Mouse (Mus musculus): ENCODE measurements around the gene Mtf1. TPM values are rescaled to one million over a fixed set of nuclear protein-coding genes. Genes with fewer than 3 reads are reported as not detected.

Mtf1 gene
- 10.9 and 11.2 TPM in 2 replicates for polyA plus RNA-seq (2015; fragmentation: Nextera tagmentation; extraction: Ambion mirVana)

- Histone ChIP-seq H3K4me1 (peaks cover 12% of the 10 kb centered on the region), H3K4me2 (replicated peaks) (peak within 1 kb of the TSS; percentile 82), H3K9ac (peak within 1 kb of the TSS; percentile 63), H3K9me3 (replicated peaks) (no peaks in the 10 kb centered on the region), H3K36me3 (peaks cover 54% of the 10 kb centered on the region), H3K27ac (replicated peaks) (peak within 1 kb of the TSS; percentile 96), H3K27me3 (no peaks in the 10 kb centered on the region), H3K4me3 (replicated peaks) (peak within 1 kb of the TSS; percentile 68)
- peak; percentile 75 for ATAC-seq (ENCODE audit: insufficient number of reproducible peaks, low FRiP score, low TSS enrichment, low read depth)
- WGBS: 3% methylated on average over 21 of the region's 21 CpGs
These were observed at the start of gene Mtf1 for GRCm38 (mm10) chr4:124801552-124802308. Gene Mtf1, plus strand, starts transcription at chr4:124802104.

- H3K27ac ChIP-seq (replicated peaks): no peak overlapping the region
These were observed 49.4 kb upstream of the Mtf1 start for GRCm38 (mm10) chr4:124752281-124753199.

DNA sequence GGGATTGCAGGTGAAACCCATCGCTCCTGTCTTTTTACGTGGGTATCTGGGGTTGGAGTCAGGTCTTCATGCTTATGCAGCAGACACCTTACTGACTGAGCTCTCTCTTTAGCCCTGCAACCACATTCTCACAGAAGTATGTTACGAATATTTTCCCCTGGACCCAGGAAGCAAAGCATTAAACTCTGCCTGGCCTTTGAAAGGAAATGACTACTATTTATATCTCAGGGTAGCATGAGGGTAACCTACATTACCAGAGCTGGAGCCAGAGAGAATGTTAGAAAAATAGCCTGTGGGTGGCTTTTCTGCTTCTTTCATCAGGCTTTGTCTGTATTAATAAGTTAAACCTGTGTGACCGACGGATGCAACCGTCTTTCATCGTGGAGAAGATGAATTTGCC is 46.4 kb upstream of the Mtf1 start:
- no peaks in the 10 kb centered on the region for H3K27me3 ChIP-seq
- 0 out of 2 replicates have a peak, but pooled peaks cover 5% of the 10 kb centered on the region for H3K36me3 ChIP-seq
- no peak overlapping the region for H3K4me2 ChIP-seq (replicated peaks)
- no peaks in the 10 kb centered on the region for H3K9me3 ChIP-seq (replicated peaks)
- 0 out of 2 replicates have a peak overlapping the region, but pooled peaks have one; percentile 11 for H3K27ac ChIP-seq (replicated peaks)
- H3K4me3 ChIP-seq (replicated peaks): no peak overlapping the region
- ATAC-seq (ENCODE audit: insufficient number of reproducible peaks, low FRiP score, low TSS enrichment, low read depth): no peak
- H3K4me1 ChIP-seq: peaks cover 15% of the 10 kb centered on the region
- H3K9ac ChIP-seq: no peak overlapping the region
- 41% methylated on average over 7 of the region's 7 CpGs for WGBS

More at GRCm38 (mm10) chr4:124752281-124753199, 49.4 kb upstream of the Mtf1 start:
- Histone ChIP-seq H3K27me3 (no peaks in the 10 kb centered on the region), H3K4me1 (peaks cover 15% of the 10 kb centered on the region), H3K4me2 (replicated peaks) (peak overlapping the region; percentile 88), H3K9ac (peak overlapping the region; percentile 59), H3K9me3 (replicated peaks) (no peaks in the 10 kb centered on the region), H3K36me3 (peaks cover 4% of the 10 kb centered on the region), H3K4me3 (replicated peaks) (peak overlapping the region; percentile 82)
- no peak for ATAC-seq (ENCODE audit: insufficient number of reproducible peaks, low FRiP score, low TSS enrichment, low read depth)
- WGBS: 18% methylated on average over 15 of the region's 15 CpGs

- Histone ChIP-seq H3K9ac (no peak overlapping the region), H3K9me3 (replicated peaks) (no peaks in the 10 kb centered on the region), H3K4me3 (replicated peaks) (no peak overlapping the region), H3K4me1 (peaks cover 5% of the 10 kb centered on the region), H3K36me3 (0 out of 2 replicates have a peak, but pooled peaks cover 5% of the 10 kb centered on the region), H3K4me2 (replicated peaks) (no peak overlapping the region), H3K27ac (replicated peaks) (no peak overlapping the region), H3K27me3 (no peaks in the 10 kb centered on the region)
- ATAC-seq (ENCODE audit: insufficient number of reproducible peaks, low FRiP score, low TSS enrichment, low read depth): no peak
- 84% methylated on average over 7 of the region's 7 CpGs for WGBS
These were observed 42.5 kb upstream of the Mtf1 start for GRCm38 (mm10) chr4:124759305-124759811.

- no peaks in the 10 kb centered on the region for H3K4me1 ChIP-seq
- H3K27ac ChIP-seq (replicated peaks): no peak overlapping the region
- H3K4me3 ChIP-seq (replicated peaks): no peak overlapping the region
- no peak overlapping the region for H3K9ac ChIP-seq
- 0 out of 2 replicates have a peak, but pooled peaks cover 5% of the 10 kb centered on the region for H3K36me3 ChIP-seq
- H3K4me2 ChIP-seq (replicated peaks): no peak overlapping the region
- H3K27me3 ChIP-seq: no peaks in the 10 kb centered on the region
- ATAC-seq (ENCODE audit: insufficient number of reproducible peaks, low FRiP score, low TSS enrichment, low read depth): no peak
- no peaks in the 10 kb centered on the region for H3K9me3 ChIP-seq (replicated peaks)
- 62% methylated on average over 1 of the region's 1 CpGs for WGBS
These were observed 40.7 kb upstream of the Mtf1 start for GRCm38 (mm10) chr4:124761201-124761600.

GRCm38 (mm10) chr4:124762858-124763452 is 38.9 kb upstream of the Mtf1 start:
- no peak for ATAC-seq (ENCODE audit: insufficient number of reproducible peaks, low FRiP score, low TSS enrichment, low read depth)
- WGBS: 76% methylated on average over 6 of the region's 6 CpGs
- H3K9ac ChIP-seq: no peak overlapping the region
- no peaks in the 10 kb centered on the region for H3K27me3 ChIP-seq
- H3K36me3 ChIP-seq: 0 out of 2 replicates have a peak, but pooled peaks cover 5% of the 10 kb centered on the region
- H3K4me2 ChIP-seq (replicated peaks): no peak overlapping the region
- H3K4me3 ChIP-seq (replicated peaks): no peak overlapping the region
- H3K27ac ChIP-seq (replicated peaks): no peak overlapping the region
- H3K4me1 ChIP-seq: no peaks in the 10 kb centered on the region
- H3K9me3 ChIP-seq (replicated peaks): no peaks in the 10 kb centered on the region

- no peaks in the 10 kb centered on the region for H3K36me3 ChIP-seq
- no peak overlapping the region for H3K4me3 ChIP-seq (replicated peaks)
- no peak overlapping the region for H3K4me2 ChIP-seq (replicated peaks)
- no peaks in the 10 kb centered on the region for H3K4me1 ChIP-seq
- H3K27ac ChIP-seq (replicated peaks): no peak overlapping the region
- H3K9ac ChIP-seq: no peak overlapping the region
- WGBS: 87% methylated on average over 23 of the region's 23 CpGs
- no peak for ATAC-seq (ENCODE audit: insufficient number of reproducible peaks, low FRiP score, low TSS enrichment, low read depth)
- no peaks in the 10 kb centered on the region for H3K9me3 ChIP-seq (replicated peaks)
- no peaks in the 10 kb centered on the region for H3K27me3 ChIP-seq
These were observed 35.9 kb upstream of the Mtf1 start for GRCm38 (mm10) chr4:124765802-124766565.

DNA sequence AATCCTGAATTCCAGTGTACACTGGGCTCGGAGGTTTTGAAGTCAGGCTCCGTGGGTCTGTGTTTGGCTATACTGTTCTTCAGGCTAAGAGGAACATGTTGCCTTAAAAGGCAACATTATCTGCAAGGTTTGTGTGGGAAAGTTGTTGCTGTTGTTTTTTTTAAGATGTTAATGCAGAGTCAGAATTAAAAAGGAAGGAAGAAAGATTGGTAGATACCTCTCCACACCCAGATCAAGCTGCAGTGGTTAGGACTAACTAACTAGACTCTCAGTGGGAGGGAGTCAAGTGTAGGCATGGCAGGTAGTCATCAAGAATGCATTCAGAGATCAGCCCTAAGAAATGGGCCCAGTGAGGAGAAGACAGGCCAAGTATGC is 35.4 kb upstream of the Mtf1 start:
- no peak overlapping the region for H3K27ac ChIP-seq (replicated peaks)
- no peaks in the 10 kb centered on the region for H3K4me1 ChIP-seq
- ATAC-seq (ENCODE audit: insufficient number of reproducible peaks, low FRiP score, low TSS enrichment, low read depth): no peak
- no peak overlapping the region for H3K4me2 ChIP-seq (replicated peaks)
- no peaks in the 10 kb centered on the region for H3K27me3 ChIP-seq
- no peak overlapping the region for H3K4me3 ChIP-seq (replicated peaks)
- no peak overlapping the region for H3K9ac ChIP-seq
- no peaks in the 10 kb centered on the region for H3K9me3 ChIP-seq (replicated peaks)
- no peaks in the 10 kb centered on the region for H3K36me3 ChIP-seq
- WGBS: 85% methylated on average over 2 of the region's 2 CpGs

- H3K4me2 ChIP-seq (replicated peaks): no peak overlapping the region
- no peak for ATAC-seq (ENCODE audit: insufficient number of reproducible peaks, low FRiP score, low TSS enrichment, low read depth)
- H3K27me3 ChIP-seq: no peaks in the 10 kb centered on the region
- no peaks in the 10 kb centered on the region for H3K36me3 ChIP-seq
- H3K4me1 ChIP-seq: no peaks in the 10 kb centered on the region
- no peaks in the 10 kb centered on the region for H3K9me3 ChIP-seq (replicated peaks)
- no peak overlapping the region for H3K4me3 ChIP-seq (replicated peaks)
- WGBS: 82% methylated on average over 13 of the region's 13 CpGs
- H3K27ac ChIP-seq (replicated peaks): no peak overlapping the region
- no peak overlapping the region for H3K9ac ChIP-seq
These were observed 32.8 kb upstream of the Mtf1 start for GRCm38 (mm10) chr4:124768963-124769591.

GRCm38 (mm10) chr4:124770624-124771023 is 31.3 kb upstream of the Mtf1 start:
- H3K36me3 ChIP-seq: no peaks in the 10 kb centered on the region
- no peak for ATAC-seq (ENCODE audit: insufficient number of reproducible peaks, low FRiP score, low TSS enrichment, low read depth)

More at GRCm38 (mm10) chr4:124770624-124771023, 31.3 kb upstream of the Mtf1 start:
- Histone ChIP-seq H3K9me3 (replicated peaks) (no peaks in the 10 kb centered on the region), H3K4me2 (replicated peaks) (no peak overlapping the region), H3K9ac (no peak overlapping the region), H3K4me1 (no peaks in the 10 kb centered on the region), H3K4me3 (replicated peaks) (no peak overlapping the region), H3K27ac (replicated peaks) (no peak overlapping the region), H3K27me3 (no peaks in the 10 kb centered on the region)
- WGBS: 65% methylated on average over 5 of the region's 5 CpGs
